Mouse (Mus musculus) brain, adult 2 months (tissue): Measurements from ENCODE around the gene M1ap.

Experiments
- DNase-seq: peaks from one replicate; pipeline ENCODE4 v3.0.0; 2011; ENCODE audit warnings: low read depth, low spot score

M1ap gene

GRCm38 (mm10) chr6:82934616-82935230, 12.0 kb upstream of the M1ap start:
- DNase-seq: peak; percentile 62

GRCm38 (mm10) chr6:82939167-82939912, 7.4 kb upstream of the M1ap start, which contains the start of gene Sema4f:
Sema4f (minus strand) TSS chr6:82939769.
- peak; percentile 97 for DNase-seq

- no peak for DNase-seq
These were observed 5.9 kb upstream of the M1ap start for GRCm38 (mm10) chr6:82940765-82941164.

- DNase-seq: peak; percentile 37
These were observed 952 bp upstream of the M1ap start for GRCm38 (mm10) chr6:82945750-82946149.

- peak; percentile 11 for DNase-seq
These were observed 10.0 kb downstream of the M1ap start for GRCm38 (mm10) chr6:82956553-82957251.

- DNase-seq: peak; percentile 12
These were observed 15.0 kb downstream of the M1ap start for GRCm38 (mm10) chr6:82961664-82962063.

- no peak for DNase-seq
These were observed 22.8 kb downstream of the M1ap start for GRCm38 (mm10) chr6:82969249-82970084.

GRCm38 (mm10) chr6:82971031-82971430, 24.3 kb downstream of the M1ap start:
- DNase-seq: peak; percentile 88

GRCm38 (mm10) chr6:82987411-82987971, 40.8 kb downstream of the M1ap start:
- no peak for DNase-seq

- no peak for DNase-seq
These were observed 47.0 kb downstream of the M1ap start for GRCm38 (mm10) chr6:82993696-82994095.

- no peak for DNase-seq
These were observed 47.7 kb downstream of the M1ap start for GRCm38 (mm10) chr6:82994372-82994771.

- DNase-seq: peak; percentile 97
These were observed 50.1 kb downstream of the M1ap start for GRCm38 (mm10) chr6:82996740-82997315.

GRCm38 (mm10) chr6:82997511-82998102, 50.9 kb downstream of the M1ap start:
- DNase-seq: peak; percentile 37

GRCm38 (mm10) chr6:82998326-82998725, 51.6 kb downstream of the M1ap start:
- peak; percentile 17 for DNase-seq

- DNase-seq: no peak
These were observed 53.3 kb downstream of the M1ap start for GRCm38 (mm10) chr6:82999986-83000385.

GRCm38 (mm10) chr6:83003082-83003481, 56.4 kb downstream of the M1ap start:
- DNase-seq: no peak

GRCm38 (mm10) chr6:83003850-83004249, 57.1 kb downstream of the M1ap start:
- no peak for DNase-seq

- no peak for DNase-seq
These were observed 57.6 kb downstream of the M1ap start for GRCm38 (mm10) chr6:83004309-83004708.

- DNase-seq: peak; percentile 50
These were observed 58.2 kb downstream of the M1ap start for GRCm38 (mm10) chr6:83004872-83005271.

GRCm38 (mm10) chr6:83005444-83006011, 58.8 kb downstream of the M1ap start:
- no peak for DNase-seq
